Mouse (Mus musculus): ENCODE measurements around the gene Kcnma1. TPM values are rescaled to one million over a fixed set of nuclear protein-coding genes. Genes with fewer than 3 reads are reported as not detected.

Kcnma1 gene
- total and polyA plus RNA-seq, 2 experiments, result 0.18 TPM; not detected in 1

- Histone ChIP-seq H3K9ac (ENCODE audit: low read depth, low read length) (no peak overlapping the region), H3K79me2 (ENCODE audit: control insufficient read depth, insufficient read depth, low read length) (no peaks in the 10 kb centered on the region), H3K4me1 (ENCODE audit: control insufficient read depth, insufficient read depth, low read length) (no peaks in the 10 kb centered on the region), H3K36me3 (ENCODE audit: control insufficient read depth, insufficient read depth, low read length) (no peaks in the 10 kb centered on the region), H3K27ac (replicated peaks; ENCODE audit: insufficient read depth, low read depth, low read length) (no peak overlapping the region), H3K4me3 (ENCODE audit: insufficient read depth, low read depth, low read length) (no peak overlapping the region), H3K27me3 (ENCODE audit: control insufficient read depth, insufficient read depth, low read length) (no peaks in the 10 kb centered on the region)
- WGBS, result 87% methylated on average over 6 of the region's 6 CpGs
- TF ChIP-seq POLR2A (IDR thresholded peaks at IDR 0.05; ENCODE audit: extremely low read depth, insufficient read depth, low read length) (no peak), CTCF (IDR thresholded peaks at IDR 0.05; ENCODE audit: low read depth, low read length) (no peak)
- no peak for DNase-seq (ENCODE audit: extremely low read depth, low read depth, low spot score)
Measured at GRCm38 (mm10) chr14:23358776-23359175, 655.5 kb downstream of the Kcnma1 start.

- Histone ChIP-seq H3K27ac (replicated peaks; ENCODE audit: insufficient read depth, low read depth, low read length) (no peak overlapping the region), H3K27me3 (ENCODE audit: control insufficient read depth, insufficient read depth, low read length) (no peaks in the 10 kb centered on the region), H3K4me1 (ENCODE audit: control insufficient read depth, insufficient read depth, low read length) (no peaks in the 10 kb centered on the region), H3K79me2 (ENCODE audit: control insufficient read depth, insufficient read depth, low read length) (no peaks in the 10 kb centered on the region), H3K9ac (ENCODE audit: low read depth, low read length) (no peak overlapping the region), H3K36me3 (ENCODE audit: control insufficient read depth, insufficient read depth, low read length) (no peaks in the 10 kb centered on the region), H3K4me3 (ENCODE audit: insufficient read depth, low read depth, low read length) (no peak overlapping the region)
- TF ChIP-seq CTCF (IDR thresholded peaks at IDR 0.05; ENCODE audit: low read depth, low read length), result no peak
- no peak for DNase-seq (ENCODE audit: extremely low read depth, low read depth, low spot score)
- 80% methylated on average over 8 of the region's 8 CpGs for WGBS
Measured at GRCm38 (mm10) chr14:23357529-23358278, 656.6 kb downstream of the Kcnma1 start.

- no peaks in the 10 kb centered on the region for H3K27me3 ChIP-seq (ENCODE audit: control insufficient read depth, insufficient read depth, low read length)
- no peak overlapping the region for H3K27ac ChIP-seq (replicated peaks; ENCODE audit: insufficient read depth, low read depth, low read length)
- H3K4me1 ChIP-seq (ENCODE audit: control insufficient read depth, insufficient read depth, low read length), result no peaks in the 10 kb centered on the region
- no peak overlapping the region for H3K9ac ChIP-seq (ENCODE audit: low read depth, low read length)
- H3K4me3 ChIP-seq (ENCODE audit: insufficient read depth, low read depth, low read length), result no peak overlapping the region
- DNase-seq (ENCODE audit: extremely low read depth, low read depth, low spot score), result no peak
- H3K79me2 ChIP-seq (ENCODE audit: control insufficient read depth, insufficient read depth, low read length), result no peaks in the 10 kb centered on the region
- no peaks in the 10 kb centered on the region for H3K36me3 ChIP-seq (ENCODE audit: control insufficient read depth, insufficient read depth, low read length)
- TF ChIP-seq POLR2A (IDR thresholded peaks at IDR 0.05; ENCODE audit: extremely low read depth, insufficient read depth, low read length), result no peak
- no peak for TF ChIP-seq CTCF (IDR thresholded peaks at IDR 0.05; ENCODE audit: low read depth, low read length)
- WGBS, result 79% methylated on average over 3 of the region's 3 CpGs
Measured at GRCm38 (mm10) chr14:23326786-23327185, 687.5 kb downstream of the Kcnma1 start.

GRCm38 (mm10) chr14:23305288-23305687 is 709.0 kb downstream of the Kcnma1 start:
- Histone ChIP-seq H3K36me3 (ENCODE audit: control insufficient read depth, insufficient read depth, low read length) (no peaks in the 10 kb centered on the region), H3K9ac (ENCODE audit: low read depth, low read length) (no peak overlapping the region), H3K79me2 (ENCODE audit: control insufficient read depth, insufficient read depth, low read length) (no peaks in the 10 kb centered on the region), H3K4me3 (ENCODE audit: insufficient read depth, low read depth, low read length) (no peak overlapping the region), H3K27me3 (ENCODE audit: control insufficient read depth, insufficient read depth, low read length) (no peaks in the 10 kb centered on the region), H3K27ac (replicated peaks; ENCODE audit: insufficient read depth, low read depth, low read length) (no peak overlapping the region), H3K4me1 (ENCODE audit: control insufficient read depth, insufficient read depth, low read length) (no peaks in the 10 kb centered on the region)
- no peak for DNase-seq (ENCODE audit: extremely low read depth, low read depth, low spot score)
- WGBS, result 77% methylated on average over 5 of the region's 5 CpGs
- no peak for TF ChIP-seq CTCF (IDR thresholded peaks at IDR 0.05; ENCODE audit: low read depth, low read length)
- no peak for TF ChIP-seq POLR2A (IDR thresholded peaks at IDR 0.05; ENCODE audit: extremely low read depth, insufficient read depth, low read length)

- Histone ChIP-seq H3K79me2 (ENCODE audit: control insufficient read depth, insufficient read depth, low read length) (no peaks in the 10 kb centered on the region), H3K27me3 (ENCODE audit: control insufficient read depth, insufficient read depth, low read length) (no peaks in the 10 kb centered on the region), H3K4me1 (ENCODE audit: control insufficient read depth, insufficient read depth, low read length) (no peaks in the 10 kb centered on the region), H3K27ac (replicated peaks; ENCODE audit: insufficient read depth, low read depth, low read length) (no peak overlapping the region), H3K4me3 (ENCODE audit: insufficient read depth, low read depth, low read length) (no peak overlapping the region), H3K36me3 (ENCODE audit: control insufficient read depth, insufficient read depth, low read length) (no peaks in the 10 kb centered on the region), H3K9ac (ENCODE audit: low read depth, low read length) (no peak overlapping the region)
- TF ChIP-seq CTCF (IDR thresholded peaks at IDR 0.05; ENCODE audit: low read depth, low read length), result no peak
- no peak for TF ChIP-seq POLR2A (IDR thresholded peaks at IDR 0.05; ENCODE audit: extremely low read depth, insufficient read depth, low read length)
- no peak for DNase-seq (ENCODE audit: extremely low read depth, low read depth, low spot score)
- 89% methylated on average over 2 of the region's 2 CpGs for WGBS
Measured at GRCm38 (mm10) chr14:23300443-23300842, 713.8 kb downstream of the Kcnma1 start.

- H3K36me3 ChIP-seq (ENCODE audit: control insufficient read depth, insufficient read depth, low read length), result no peaks in the 10 kb centered on the region
- 79% methylated on average over 2 of the region's 2 CpGs for WGBS
- H3K27ac ChIP-seq (replicated peaks; ENCODE audit: insufficient read depth, low read depth, low read length), result no peak overlapping the region
- DNase-seq (ENCODE audit: extremely low read depth, low read depth, low spot score), result no peak
- TF ChIP-seq CTCF (IDR thresholded peaks at IDR 0.05; ENCODE audit: low read depth, low read length), result no peak
- TF ChIP-seq POLR2A (IDR thresholded peaks at IDR 0.05; ENCODE audit: extremely low read depth, insufficient read depth, low read length), result no peak
- H3K9ac ChIP-seq (ENCODE audit: low read depth, low read length), result no peak overlapping the region
- no peaks in the 10 kb centered on the region for H3K27me3 ChIP-seq (ENCODE audit: control insufficient read depth, insufficient read depth, low read length)
- H3K79me2 ChIP-seq (ENCODE audit: control insufficient read depth, insufficient read depth, low read length), result no peaks in the 10 kb centered on the region
- no peaks in the 10 kb centered on the region for H3K4me1 ChIP-seq (ENCODE audit: control insufficient read depth, insufficient read depth, low read length)
- H3K4me3 ChIP-seq (ENCODE audit: insufficient read depth, low read depth, low read length), result no peak overlapping the region
Measured at GRCm38 (mm10) chr14:23290634-23291033, 723.7 kb downstream of the Kcnma1 start.

Data from liver, adult 2 months (tissue).